Mouse (Mus musculus) embryonic fibroblast, embryonic 13.5 days (primary cell): ENCODE data around the gene Pla2g2f.

Experiments
- CTCF ChIP-seq: IDR thresholded peaks from 2 replicates; pipeline ENCODE4 v1.5.1; 2011; ENCODE audit warnings: mild to moderate bottlenecking, control low read depth, low read length, moderate library complexity, borderline replicate concordance; ENCODE audit not compliant: insufficient read depth
- POLR2A ChIP-seq: IDR thresholded peaks from 2 replicates; pipeline ENCODE4 v1.6.1; 2011; ENCODE audit warnings: low read depth, mild to moderate bottlenecking, control low read depth, low read length, moderate library complexity

DNA sequence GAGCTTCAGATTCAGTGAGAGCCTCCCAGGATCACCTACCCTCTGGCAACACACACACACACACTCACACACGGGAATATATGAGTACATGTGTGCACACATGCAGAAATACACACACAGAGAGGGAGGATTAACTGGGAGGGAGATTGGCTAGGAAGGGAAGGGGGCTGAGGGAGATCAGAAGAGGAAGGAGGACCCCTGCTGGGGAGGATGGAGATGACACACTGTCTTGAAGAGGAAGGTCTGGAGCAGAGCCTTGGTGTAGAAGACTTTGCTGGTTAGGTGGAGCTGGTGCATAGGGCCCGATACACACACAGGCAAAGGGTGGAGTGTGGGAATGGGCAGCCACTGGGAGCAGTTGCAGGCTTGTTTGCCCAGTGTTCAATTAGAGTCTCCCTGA is 35.9 kb upstream of the Pla2g2f start:
- TF ChIP-seq CTCF = no peak
- TF ChIP-seq POLR2A = no peak
